Mouse (Mus musculus) kidney, embryonic 16.5 days (tissue): ENCODE data around the gene Odc1. TPM values are rescaled to one million over a fixed set of nuclear protein-coding genes. Genes with fewer than 3 reads are reported as not detected.

Source experiments
- ATAC-seq: fragments of 200-750 bp; cut with Nextera tagmentation; 2 replicates; pipeline ENCODE4 v1.8.0; 2017; ENCODE audit warnings: moderate TSS enrichment; ENCODE audit not compliant: low FRiP score, low TSS enrichment
- H3K27ac ChIP-seq: fragments of 300-500 bp; sonication (generic); 2 replicates; pipeline ENCODE4 v1.5.1; 2014; ENCODE audit warnings: low read length
- H3K27me3 ChIP-seq: fragments of 300-500 bp; sonication (generic); 2 replicates; pipeline ENCODE4 v1.6.1; 2014; ENCODE audit warnings: low read length, control low read depth, mixed read lengths; ENCODE audit not compliant: insufficient read depth
- H3K36me3 ChIP-seq: fragments of 300-500 bp; sonication (generic); 2 replicates; pipeline ENCODE4 v1.6.1; 2014; ENCODE audit warnings: low read length, control low read depth, mixed read lengths; ENCODE audit not compliant: insufficient read depth
- H3K4me1 ChIP-seq: fragments of 300-500 bp; sonication (generic); 2 replicates; pipeline ENCODE4 v1.6.1; 2014; ENCODE audit warnings: low read length, control low read depth, mixed read lengths; ENCODE audit not compliant: insufficient read depth
- H3K4me2 ChIP-seq: fragments of 300-500 bp; sonication (generic); replicated peaks from 2 replicates; pipeline ENCODE4 v1.6.1; 2014; ENCODE audit warnings: low read depth, low read length
- H3K4me3 ChIP-seq: fragments of 300-500 bp; sonication (generic); 2 replicates; pipeline ENCODE4 v1.5.1; 2014; ENCODE audit warnings: mild to moderate bottlenecking, low read length
- H3K9ac ChIP-seq: fragments of 300-500 bp; sonication (generic); replicated peaks from 2 replicates; pipeline ENCODE4 v1.6.1; 2014; ENCODE audit warnings: low read length
- H3K9me3 ChIP-seq: fragments of 300-500 bp; sonication (generic); 2 replicates; pipeline ENCODE4 v1.6.1; 2016; ENCODE audit warnings: low read length, control low read depth
- WGBS: fragments of 180-500 bp; shearing (Covaris S2); extraction: QIAGEN DNeasy Blood & Tissue Kit; methylation state at CpG from one replicate; pipeline ENCODE4 v1.1.7; 2014; 5-methylcytosine and 5-hydroxymethylcytosine counted together
- polyA plus RNA-seq: library from polyadenylated mRNA; unstranded; fragments of >200 nt; fragmentation: Nextera tagmentation; extraction: Ambion mirVana; gene quantifications from 2 replicates; pipeline ENCODE4 v1.2.1, GENCODE M21; 2015

The Odc1 gene
- polyA plus RNA-seq, 1 experiment from 2014 or later = 217 TPM

- Histone ChIP-seq H3K9me3 (no peaks in the 10 kb centered on the region), H3K9ac (no peak overlapping the region), H3K4me1 (no peaks in the 10 kb centered on the region), H3K36me3 (no peaks in the 10 kb centered on the region), H3K4me2 (no peak overlapping the region), H3K27ac (no peak overlapping the region), H3K27me3 (no peaks in the 10 kb centered on the region), H3K4me3 (no peak overlapping the region)
- WGBS = 95% methylated on average over 1 of the region's 1 CpGs
- ATAC-seq = no peak
Observed at GRCm38 (mm10) chr12:17595166-17595565, 50.6 kb downstream of the Odc1 start.

Other genes starting within 250 kb of the Odc1 start
- gene Atp6v1c2, start 215.4 kb upstream of the Odc1 start, polyA plus RNA-seq = 4.6 and 5.8 TPM in 2 replicates
- gene Nol10, start 196.3 kb upstream of the Odc1 start, polyA plus RNA-seq = 24.4 and 26.9 TPM in 2 replicates
- 59.3 and 62.0 TPM in 2 replicates for gene Hpcal1, start 146.1 kb downstream of the Odc1 start, polyA plus RNA-seq